ENCODE assay signal across 21 mouse cellular contexts in genomic region chr8:122891440-122891839, GRCm38 (mm10). TPM values are rescaled to one million over a fixed set of nuclear protein-coding genes. Genes with fewer than 3 reads are reported as not detected.
DNase-seq lines count a peak whose midpoint lies in the region; ATAC-seq and TF ChIP-seq lines count a peak whose summit lies in the region.
"Had no signal": no experiment of that assay in that cellular context is flagged by ENCODE, and none has a peak within 500 bp of the region (broad histone marks: within the 10 kb centered on the region; RNA-seq: fewer than 3 reads in every experiment).

No protein-coding gene starts in this region.

- ATAC-seq in liver, embryonic 11.5 days (replicated peaks; ENCODE audit: low FRiP score) = no peak
- no peak for ATAC-seq in liver, postnatal 0 days
- ATAC-seq: inflammation-experienced regulatory T-cells, adult 6 months; midbrain, embryonic 13.5 days had no signal

- no peaks in the 10 kb centered on the region for H3K9me3 ChIP-seq in liver, embryonic 11.5 days (ENCODE audit: control insufficient read depth, low read length)
- H3K9me3 ChIP-seq in ES-Bruce4 (replicated peaks; ENCODE audit: control insufficient read depth, insufficient read depth, low read length, poor library complexity, severe bottlenecking) = no peaks in the 10 kb centered on the region
- no peaks in the 10 kb centered on the region for H3K9me3 ChIP-seq in liver, postnatal 0 days (ENCODE audit: low read length)
- H3K9me3 ChIP-seq: G1E; liver, embryonic 13.5 days; midbrain, embryonic 13.5 days had no signal

- no peak for TF ChIP-seq POLR2A in liver, adult 2 months (IDR thresholded peaks at IDR 0.05; ENCODE audit: extremely low read depth, insufficient read depth, low read length)
- no peak for TF ChIP-seq POLR2A in ES-Bruce4 (IDR thresholded peaks at IDR 0.05; ENCODE audit: insufficient read depth, low read length)

- H3K9ac ChIP-seq in liver, adult 2 months (ENCODE audit: low read depth, low read length) = no peak overlapping the region
- no peak overlapping the region for H3K9ac ChIP-seq in liver, embryonic 11.5 days (ENCODE audit: low read depth, low read length)
- H3K9ac ChIP-seq in ES-Bruce4 (ENCODE audit: low read depth, poor library complexity, severe bottlenecking) = no peak overlapping the region
- H3K9ac ChIP-seq in liver, postnatal 0 days (replicated peaks) = no peak overlapping the region
- H3K9ac ChIP-seq: liver, embryonic 13.5 days; midbrain, embryonic 13.5 days had no signal

- H3K79me2 ChIP-seq in liver, adult 2 months (ENCODE audit: control insufficient read depth, insufficient read depth, low read length) = no peaks in the 10 kb centered on the region

- TF ChIP-seq EP300 in ES-Bruce4 (IDR thresholded peaks at IDR 0.05; ENCODE audit: insufficient read depth, low read depth, low read length) = no peak
- TF ChIP-seq EP300 in liver, postnatal 0 days (IDR thresholded peaks at IDR 0.05; ENCODE audit: low read depth) = no peak

- no peak for DNase-seq in gastrocnemius, adult 2 months
- DNase-seq in gastrocnemius, adult 8-10 months (ENCODE audit: low spot score in 2 of 2) = no peak
- no peak for DNase-seq in liver, adult 2 months (ENCODE audit: extremely low read depth, low read depth, low spot score)
- no peak for DNase-seq in liver, embryonic 11.5 days (ENCODE audit: low spot score)
- no peak for DNase-seq in liver, postnatal 0 days
- DNase-seq in right cerebral cortex, postnatal 14 days = no peak
- no peak for DNase-seq in cerebellum, adult 11 months
- DNase-seq: adrenal gland, postnatal 10 days; cerebellum, postnatal 14 days; gastrocnemius, postnatal 25 days; kidney, postnatal 14 days; layer of hippocampus, adult 9-11 months; liver, embryonic 13.5 days; lung, postnatal 4 days; right cerebral cortex, adult 18-20 months had no signal

- H3K4me2 ChIP-seq in liver, embryonic 11.5 days = no peak overlapping the region
- H3K4me2 ChIP-seq in liver, postnatal 0 days (ENCODE audit: low read depth, low read length) = no peak overlapping the region
- H3K4me2 ChIP-seq: heart, embryonic 11.5 days; liver, embryonic 13.5 days; midbrain, embryonic 13.5 days had no signal

- H3K27me3 ChIP-seq in liver, adult 2 months (ENCODE audit: control insufficient read depth, insufficient read depth, low read length) = no peaks in the 10 kb centered on the region
- no peaks in the 10 kb centered on the region for H3K27me3 ChIP-seq in liver, embryonic 11.5 days (replicated peaks; ENCODE audit: control insufficient read depth, insufficient read depth, low read length)
- no peaks in the 10 kb centered on the region for H3K27me3 ChIP-seq in ES-Bruce4 (ENCODE audit: control insufficient read depth, insufficient read depth, low read length, poor library complexity, severe bottlenecking)
- no peaks in the 10 kb centered on the region for H3K27me3 ChIP-seq in liver, postnatal 0 days (ENCODE audit: insufficient read depth, low read length)
- H3K27me3 ChIP-seq: liver, embryonic 13.5 days; midbrain, embryonic 13.5 days had no signal

- no peak overlapping the region for H3K27ac ChIP-seq in gastrocnemius, adult 2 months
- H3K27ac ChIP-seq in liver, adult 2 months (replicated peaks; ENCODE audit: insufficient read depth, low read depth, low read length) = no peak overlapping the region
- no peak overlapping the region for H3K27ac ChIP-seq in liver, embryonic 11.5 days (ENCODE audit: low read depth, low read length)
- no peak overlapping the region for H3K27ac ChIP-seq in ES-Bruce4 (ENCODE audit: insufficient read depth, low read length)
- H3K27ac ChIP-seq in liver, postnatal 0 days (ENCODE audit: low read depth) = no peak overlapping the region
- H3K27ac ChIP-seq: liver, embryonic 13.5 days; midbrain, embryonic 13.5 days had no signal

- no peaks in the 10 kb centered on the region for H3K4me1 ChIP-seq in liver, adult 2 months (ENCODE audit: control insufficient read depth, insufficient read depth, low read length)
- H3K4me1 ChIP-seq in liver, embryonic 11.5 days (replicated peaks; ENCODE audit: control insufficient read depth, insufficient read depth, low read length) = no peaks in the 10 kb centered on the region
- H3K4me1 ChIP-seq in ES-Bruce4 (ENCODE audit: control insufficient read depth, insufficient read depth, low read length) = no peaks in the 10 kb centered on the region
- H3K4me1 ChIP-seq in liver, postnatal 0 days (ENCODE audit: insufficient read depth) = no peaks in the 10 kb centered on the region
- H3K4me1 ChIP-seq: liver, embryonic 13.5 days; midbrain, embryonic 13.5 days had no signal

- TF ChIP-seq CTCF in gastrocnemius, adult 2 months (IDR thresholded peaks at IDR 0.05) = peak; percentile 42
- 0 out of 2 replicates have a peak, but pooled peaks have one; percentile 37 for TF ChIP-seq CTCF in liver, adult 2 months (IDR thresholded peaks at IDR 0.05; ENCODE audit: low read depth, low read length)
- TF ChIP-seq CTCF in ES-Bruce4 (IDR thresholded peaks at IDR 0.05; ENCODE audit: low read depth, low read length) = peak; percentile 44
- peak; percentile 33; the same call in 1 of the 2 replicates for TF ChIP-seq CTCF in liver, postnatal 0 days (IDR thresholded peaks at IDR 0.05; ENCODE audit: low read depth)

- H3K36me3 ChIP-seq in liver, adult 2 months (ENCODE audit: control insufficient read depth, insufficient read depth, low read length) = peaks cover 44% of the 10 kb centered on the region
- peaks cover 78% of the 10 kb centered on the region for H3K36me3 ChIP-seq in liver, embryonic 11.5 days (ENCODE audit: control insufficient read depth, insufficient read depth, low read length)
- peaks cover 94% of the 10 kb centered on the region for H3K36me3 ChIP-seq in ES-Bruce4 (ENCODE audit: control insufficient read depth, insufficient read depth, low read length, poor library complexity, severe bottlenecking)
- peaks cover 94% of the 10 kb centered on the region for H3K36me3 ChIP-seq in liver, postnatal 0 days (replicated peaks; ENCODE audit: insufficient read depth, low read length)

- WGBS in liver, adult 2 months = 87% methylated on average over 12 of the region's 12 CpGs
- 85% methylated on average over 12 of the region's 12 CpGs for WGBS in liver, embryonic 11.5 days
- 84% methylated on average over 12 of the region's 12 CpGs for WGBS in liver, postnatal 0 days (ENCODE audit: insufficient replicate concordance)

- intact Hi-C loops in gastrocnemius, adult 2 months (cut with DNase I) = no loop called here

- no peak overlapping the region for H3K4me3 ChIP-seq in gastrocnemius, adult 2 months
- H3K4me3 ChIP-seq in liver, adult 2 months (ENCODE audit: insufficient read depth, low read depth, low read length) = no peak overlapping the region
- no peak overlapping the region for H3K4me3 ChIP-seq in liver, embryonic 11.5 days (ENCODE audit: low read depth, low read length)
- no peak overlapping the region for H3K4me3 ChIP-seq in ES-Bruce4 (ENCODE audit: low read depth, low read length)
- no peak overlapping the region for H3K4me3 ChIP-seq in liver, postnatal 0 days (ENCODE audit: low read depth, low read length)
- H3K4me3 ChIP-seq: liver, embryonic 13.5 days; midbrain, embryonic 13.5 days had no signal

RNA-seq across cellular contexts. Expression of gene Cdh15, which starts 43.7 kb away (rescaled TPM):
- 10 to 100 TPM; 19.0 to 22.8 TPM for total RNA-seq in gastrocnemius, adult 2 months (2021)
- 10 to 100 TPM; 17.7 to 29.9 (median 21.9) TPM for total RNA-seq in gastrocnemius, adult 8-10 months (2022)
- 0.07 TPM in 1 of 2 replicates, not detected in the other for total RNA-seq in liver, adult 2 months (2014; rRNA removed)
- 0.06 and 0.11 TPM in 2 replicates for polyA plus RNA-seq in liver, adult 2 months (2012; rRNA removed)
- 0.97 and 1.5 TPM in 2 replicates for polyA plus RNA-seq in liver, embryonic 11.5 days (2014; fragmentation: Nextera tagmentation; extraction: Ambion mirVana)
- polyA plus RNA-seq in ES-Bruce4 (2011; ENCODE audit: insufficient read depth, insufficient read length, low read depth, missing spikeins) = 0.36 TPM in 1 of 2 replicates, not detected in the other
- 0.05 TPM in 1 of 2 replicates, not detected in the other for polyA plus RNA-seq in liver, postnatal 0 days (2015; fragmentation: Nextera tagmentation; extraction: Ambion mirVana)
- total RNA-seq: G1E; hematopoietic stem cell, adult 5-6 weeks had no signal
- polyA plus RNA-seq: G1E had no signal
